Mouse (Mus musculus) small intestine, adult 2 months (tissue): Measurements from ENCODE around the gene Golga7b.

Source experiments
- CTCF ChIP-seq: fragments of 200-500 bp; IDR thresholded peaks from 2 replicates; pipeline ENCODE4 v1.5.1; 2012; ENCODE audit warnings: low read depth, mild to moderate bottlenecking, control low read depth, inconsistent platforms, low read length, moderate library complexity, mixed read lengths; ENCODE audit not compliant: insufficient replicate concordance, insufficient read length; ENCODE audit errors: extremely low read depth
- POLR2A ChIP-seq: fragments of 200-500 bp; IDR thresholded peaks from 2 replicates; pipeline ENCODE4 v1.6.1; 2012; ENCODE audit warnings: low read depth, mild to moderate bottlenecking, control low read depth, inconsistent platforms, low read length, moderate library complexity

- TF ChIP-seq CTCF (no peak), POLR2A (no peak)
These were observed 35.4 kb upstream of the Golga7b start for GRCm38 (mm10) chr19:42211936-42212335.
